Mouse (Mus musculus) frontal cortex, postnatal 36 days (tissue): Measurements from ENCODE around the gene Cped1.
"Not testable (repeated sequence)": the region's sequence is repeated elsewhere in the genome, so short reads cannot be mapped to it uniquely, and the experiment has no call there.

ENCODE experiments used
- DNase-seq, 2 experiments: peaks; one replicate each; pipeline ENCODE4 v3.0.0; 2022; ENCODE audit warnings: low spot score in 2 of 2

Gene Cped1

DNA sequence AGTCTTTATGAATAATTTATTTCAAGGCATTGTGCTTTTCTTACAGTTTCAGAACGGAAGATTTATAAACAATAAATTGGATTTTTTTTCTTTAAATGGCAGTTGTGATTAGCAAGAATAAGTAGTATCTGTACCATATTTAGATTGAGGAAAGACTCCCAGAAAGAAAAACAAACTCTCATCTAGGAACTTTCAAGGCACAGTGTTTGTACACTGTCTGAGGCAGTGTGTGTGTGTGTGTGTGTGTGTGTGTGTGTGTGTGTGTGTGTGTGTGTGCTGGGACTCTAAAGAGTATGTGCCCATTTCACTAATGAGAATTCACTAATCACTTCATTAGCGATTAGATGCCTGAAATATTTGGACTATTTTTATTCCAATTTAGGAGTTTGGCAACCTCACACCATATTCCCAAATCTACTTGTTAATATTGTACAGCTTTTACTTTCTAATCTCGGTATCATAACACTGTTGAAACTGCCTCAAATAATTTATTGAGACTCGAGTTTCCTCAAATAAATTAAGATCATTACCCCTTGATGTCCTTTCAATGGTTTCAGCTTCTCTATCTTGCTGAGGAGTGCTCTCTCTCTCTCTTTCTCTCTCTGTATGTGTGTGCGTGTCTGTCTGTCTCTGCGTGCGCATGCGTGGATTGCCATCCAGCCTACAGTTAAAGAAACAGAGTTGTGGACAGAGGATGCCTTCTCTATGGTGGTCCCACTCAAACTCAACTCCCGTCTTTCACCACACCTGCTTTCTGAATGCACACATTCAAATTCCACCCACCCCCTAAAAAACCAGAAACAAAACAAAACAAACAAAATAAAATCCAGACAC lies 41.3 kb downstream of the Cped1 start:
- no peak for DNase-seq

DNA sequence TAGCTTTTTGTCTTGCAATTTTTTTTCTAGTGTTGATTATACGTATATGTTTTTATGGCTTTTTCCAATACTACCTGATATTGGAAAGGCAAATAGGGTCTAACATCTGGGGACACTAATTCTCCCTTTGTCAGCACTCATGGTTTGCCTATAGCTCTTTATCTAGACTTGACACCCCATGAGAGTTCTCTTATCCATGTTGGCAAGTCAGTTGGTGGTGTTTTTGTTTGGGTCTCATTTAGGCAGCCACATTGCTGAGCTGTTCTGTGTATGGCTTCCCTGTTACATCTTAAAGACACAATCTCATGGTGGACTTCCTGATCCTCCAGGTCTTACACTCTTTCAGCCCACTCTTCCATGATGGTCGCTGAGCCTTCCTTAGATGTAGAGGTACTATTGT lies 42.1 kb downstream of the Cped1 start:
- no peak for DNase-seq

DNA sequence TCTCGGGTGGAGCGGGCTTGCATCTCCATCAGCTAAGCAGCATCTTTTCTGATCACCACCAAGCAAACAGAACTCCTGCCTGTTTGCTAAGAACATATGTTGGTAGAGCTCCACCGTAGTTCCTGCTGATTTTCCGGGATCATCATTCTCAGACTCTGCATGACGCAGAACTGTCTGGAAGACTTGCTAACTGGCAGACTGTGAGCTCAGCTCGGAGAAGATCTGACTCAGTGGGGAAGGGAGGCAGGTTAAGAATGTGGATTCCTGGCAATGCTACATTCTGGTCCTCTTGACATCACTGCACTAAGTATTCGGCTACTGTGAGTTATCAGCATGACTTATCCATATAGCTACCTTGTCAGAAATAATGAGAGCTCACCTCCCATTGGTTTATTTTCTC lies 44.7 kb downstream of the Cped1 start:
- peak; percentile 10 to 29 for DNase-seq

DNA sequence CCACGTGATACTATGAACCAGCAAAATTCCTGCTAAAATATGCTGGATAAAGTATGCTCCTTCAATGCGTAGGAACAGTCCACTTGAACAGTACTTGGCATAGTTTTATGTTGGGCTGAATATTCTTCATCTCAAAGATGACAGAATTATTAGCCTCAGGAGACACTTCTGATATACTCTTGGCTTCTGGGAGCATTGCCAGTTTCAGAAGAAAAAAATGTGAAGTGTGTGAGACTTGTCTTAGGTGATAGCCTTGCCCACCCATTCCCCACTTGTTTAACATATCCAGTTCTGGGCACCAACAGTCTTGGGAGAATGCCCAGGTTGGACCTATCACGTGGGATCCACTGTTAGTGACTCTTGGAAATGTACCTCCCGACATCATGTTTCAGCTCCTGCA lies 47.5 kb downstream of the Cped1 start:
- DNase-seq, result no peak

DNA sequence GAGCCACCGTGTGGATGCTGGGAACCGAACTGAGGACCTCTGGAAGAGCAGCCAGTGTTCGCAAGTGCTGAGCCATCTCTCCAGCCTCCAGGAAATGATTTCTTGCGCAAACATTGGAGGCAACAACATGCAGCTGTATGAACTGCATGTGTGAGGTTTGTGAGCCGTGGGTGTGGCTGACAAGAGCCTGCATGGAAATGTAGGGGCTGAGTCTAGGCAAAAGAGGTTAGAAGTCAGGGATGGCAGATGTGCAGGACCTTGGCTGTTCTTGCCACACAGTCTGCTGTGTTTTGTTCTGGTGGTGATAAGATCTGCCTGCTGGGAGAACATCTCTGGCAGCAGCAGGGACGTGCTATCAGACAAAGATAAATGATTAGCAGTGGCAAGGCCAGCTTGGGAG lies 49.7 kb downstream of the Cped1 start:
- no peak for DNase-seq

DNA sequence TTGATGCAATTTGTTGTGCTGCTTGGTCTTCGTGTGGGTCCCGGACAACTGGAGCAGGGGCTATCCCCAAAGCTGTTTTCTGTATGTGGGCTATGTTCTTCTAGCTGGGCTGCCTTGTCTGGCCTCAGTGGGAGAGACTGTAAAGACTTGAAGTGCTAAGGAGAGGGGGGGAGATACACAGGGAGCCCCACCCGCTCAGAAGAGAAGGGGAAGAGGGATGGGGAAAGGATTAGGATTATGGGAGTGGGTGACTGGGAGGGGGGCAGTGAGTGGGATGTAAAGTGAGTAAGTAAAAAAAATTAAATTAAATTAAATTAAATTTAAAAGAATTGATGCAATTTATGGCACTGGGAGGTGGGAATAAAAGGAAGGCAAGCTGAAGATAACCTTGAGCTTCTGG lies 50.2 kb downstream of the Cped1 start:
- no peak for DNase-seq

DNA sequence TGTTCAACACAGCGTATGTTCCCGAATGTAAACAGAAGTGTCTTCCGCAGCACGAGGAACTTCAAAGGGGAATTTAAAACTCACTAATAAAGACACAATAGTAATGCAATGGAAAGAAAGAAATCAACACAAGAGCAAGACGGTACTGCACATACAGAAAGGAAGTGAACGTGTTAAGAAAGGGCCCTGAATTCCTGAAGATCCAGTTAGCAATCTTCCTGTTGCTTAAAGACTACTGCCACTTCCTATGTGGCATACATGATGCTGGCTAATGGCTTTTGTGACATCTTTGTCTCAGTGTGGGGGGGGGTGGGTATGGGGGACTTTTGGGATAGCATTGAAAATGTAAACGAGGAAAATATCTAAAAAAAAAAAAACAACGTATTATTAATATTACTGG lies 50.7 kb downstream of the Cped1 start:
- DNase-seq, result no peak

DNA sequence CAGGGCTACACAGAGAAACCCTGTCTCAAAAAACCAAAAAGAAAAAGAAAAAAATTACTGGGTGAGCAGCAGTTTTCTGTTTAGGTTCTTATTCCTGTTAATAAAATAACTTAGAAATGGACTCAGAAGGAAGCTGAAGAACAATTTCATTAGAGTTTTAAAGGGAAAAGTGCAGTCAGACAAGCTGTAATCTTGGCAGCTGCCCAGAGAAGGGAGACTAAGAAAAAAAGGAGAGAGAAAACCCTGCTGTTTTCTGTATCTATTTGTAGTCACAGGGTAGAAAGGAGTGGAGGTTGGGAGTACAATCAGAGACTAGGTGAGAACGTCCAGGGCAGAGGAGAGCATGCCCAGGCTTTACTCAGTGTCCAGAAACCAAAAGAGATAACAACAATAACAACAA lies 51.2 kb downstream of the Cped1 start:
- DNase-seq, result no peak

DNA sequence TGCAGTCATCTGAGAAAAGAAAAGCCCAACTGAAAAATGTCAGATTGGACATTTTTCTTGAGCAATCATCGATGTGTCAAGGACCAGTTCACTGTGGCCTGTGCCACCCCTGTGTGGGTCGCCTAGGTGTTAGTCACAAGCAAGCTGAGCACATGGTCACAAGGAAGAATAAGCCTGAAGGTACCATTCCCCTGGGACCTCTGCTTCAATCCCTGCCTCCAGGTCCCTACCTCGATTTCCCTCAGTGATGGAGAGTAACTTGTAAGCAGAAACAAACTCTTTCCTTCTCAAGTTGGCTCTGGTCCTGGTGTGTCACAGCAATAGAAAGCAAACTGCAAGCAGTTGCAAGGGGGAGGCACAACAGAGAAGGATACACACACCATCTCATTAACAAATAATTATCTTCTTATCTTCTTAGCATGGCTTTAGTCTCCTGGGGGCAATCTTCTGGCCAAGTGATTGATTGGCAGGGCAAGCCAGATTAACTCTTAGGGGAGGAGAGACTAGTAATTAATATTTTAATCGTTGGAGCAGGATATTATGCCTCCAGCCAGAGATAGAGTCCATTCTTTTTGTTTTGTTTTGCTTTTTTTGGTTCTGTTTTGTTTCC lies 51.8 kb downstream of the Cped1 start:
- no peak for DNase-seq

DNA sequence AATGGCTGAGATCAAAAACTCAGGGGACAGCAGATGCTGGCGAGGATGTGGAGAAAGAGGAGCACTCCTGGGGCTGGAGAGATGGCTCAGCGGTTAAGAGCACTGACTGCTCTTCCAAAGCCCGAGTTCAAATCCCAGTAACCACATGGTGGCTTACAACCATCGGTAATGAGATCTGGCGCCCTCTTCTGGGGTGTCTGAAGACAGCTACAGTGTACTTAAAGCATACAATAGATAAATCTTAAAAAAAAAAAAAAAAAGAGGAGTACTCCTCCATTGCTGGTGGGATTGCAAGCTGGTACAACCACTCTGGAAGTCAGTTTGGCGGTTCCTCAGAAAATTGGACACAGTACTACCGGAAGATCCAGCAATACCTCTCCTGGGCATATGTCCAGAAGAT lies 54.0 kb downstream of the Cped1 start:
- not testable (repeated sequence) for DNase-seq

DNA sequence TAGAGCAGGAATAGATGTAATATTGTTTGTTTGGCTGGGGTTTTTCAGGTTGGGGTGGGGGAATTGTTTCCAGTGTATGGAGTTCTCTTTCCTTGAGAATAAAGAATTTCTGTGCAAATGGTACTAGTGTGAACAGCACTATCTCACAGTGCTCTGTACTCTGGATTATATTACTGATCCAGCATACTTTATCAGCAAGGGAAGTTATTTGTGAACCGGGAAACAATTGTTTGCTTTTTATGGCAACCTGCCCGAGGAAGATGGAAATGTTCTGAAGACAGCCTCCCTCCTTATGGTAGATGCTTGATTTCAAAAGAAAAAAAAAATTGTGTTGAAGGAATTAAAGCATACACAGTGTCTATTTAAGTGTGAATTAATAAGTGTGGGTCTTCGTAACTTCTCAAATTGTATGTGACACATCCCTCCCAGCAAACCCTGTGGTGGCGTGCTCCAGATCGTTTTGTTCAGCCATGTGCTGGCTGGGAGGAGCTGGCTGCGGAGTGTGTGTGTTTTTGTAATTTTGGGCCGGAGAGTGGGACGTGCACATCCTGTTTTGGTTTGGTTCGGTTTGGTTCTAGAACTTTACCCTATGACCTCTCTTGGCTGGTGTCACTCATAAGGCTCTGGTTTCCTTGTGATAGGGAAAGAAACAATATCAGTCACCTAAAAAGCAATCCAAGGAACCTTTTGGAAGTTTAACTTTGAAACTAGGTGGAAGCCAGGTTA lies 59.3 kb downstream of the Cped1 start:
- no peak for DNase-seq

DNA sequence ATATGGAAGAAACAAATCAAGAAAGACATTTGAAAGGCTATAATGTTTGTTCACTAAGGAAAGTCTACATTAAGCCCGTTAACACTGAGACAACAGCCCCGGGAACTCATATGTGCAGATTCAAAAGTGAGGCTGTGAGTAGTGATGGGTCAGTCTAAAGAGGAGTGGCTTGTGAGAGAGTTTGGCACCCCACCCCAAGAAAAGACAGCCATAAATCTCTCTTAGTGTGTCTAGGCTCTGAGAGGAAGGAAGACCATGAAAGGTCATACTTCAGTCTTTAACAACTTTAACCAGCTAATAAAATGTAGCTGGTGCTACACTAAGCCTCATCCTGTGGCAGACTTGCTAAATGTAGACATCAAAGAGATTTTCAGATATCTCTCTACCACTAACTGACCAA lies 61.4 kb downstream of the Cped1 start:
- DNase-seq, result no peak

DNA sequence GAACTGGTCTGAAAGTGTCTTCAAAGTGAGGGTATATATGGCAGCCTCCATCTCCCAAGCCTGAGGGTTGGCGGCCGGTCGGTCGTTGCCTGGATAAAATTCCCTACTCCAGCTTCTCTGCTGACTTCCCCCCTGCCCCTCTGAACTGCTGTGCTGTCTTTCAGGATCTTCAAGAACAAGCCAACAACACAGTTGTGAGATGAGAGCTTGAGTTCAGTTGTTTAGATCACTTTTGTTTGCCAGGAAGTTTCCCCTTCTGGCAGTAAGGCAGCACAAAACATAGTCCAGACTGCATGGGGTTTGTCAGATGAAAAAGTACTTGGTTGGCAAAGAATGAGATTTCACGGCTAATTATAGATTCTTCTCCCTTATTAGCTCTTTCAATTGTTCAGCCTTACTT lies 63.4 kb downstream of the Cped1 start:
- DNase-seq, result no peak

DNA sequence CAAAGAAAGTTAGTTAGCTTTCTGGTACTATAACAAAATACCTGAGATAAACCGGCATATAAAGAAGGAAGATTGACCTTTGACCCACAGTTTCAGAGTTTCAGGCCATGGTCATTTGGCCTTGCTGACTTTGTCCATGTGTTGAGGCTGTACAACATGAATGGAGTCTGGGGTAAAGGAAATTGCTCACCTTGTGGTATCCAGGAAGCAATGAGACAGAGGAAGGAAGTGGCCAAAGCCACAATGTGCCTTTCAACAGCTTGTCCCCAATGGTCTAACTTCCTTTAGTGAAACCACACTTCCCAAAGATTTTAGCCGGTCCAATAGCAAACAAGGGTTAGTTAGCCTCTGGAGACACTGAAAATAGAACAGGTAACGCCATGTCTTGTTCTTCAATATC lies 65.8 kb downstream of the Cped1 start:
- no peak for DNase-seq

DNA sequence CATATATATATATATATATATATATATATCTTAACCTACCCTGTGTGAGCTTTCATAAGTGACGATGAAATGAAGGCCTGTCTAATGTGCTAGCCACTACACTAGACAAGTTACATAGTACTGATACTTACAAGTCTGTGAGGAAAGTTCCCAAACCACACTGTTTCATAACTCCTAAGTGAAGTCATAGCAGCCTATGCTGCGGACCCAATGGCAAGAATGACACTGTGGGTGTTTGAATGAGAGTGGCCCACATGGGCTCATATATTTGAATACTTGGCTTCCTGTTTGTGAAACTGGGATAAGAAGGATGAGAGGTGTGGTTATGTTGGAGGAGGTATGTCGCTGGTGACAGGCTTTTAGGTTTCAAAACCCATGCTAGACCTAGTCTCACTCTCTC lies 67.3 kb downstream of the Cped1 start:
- no peak for DNase-seq

DNA sequence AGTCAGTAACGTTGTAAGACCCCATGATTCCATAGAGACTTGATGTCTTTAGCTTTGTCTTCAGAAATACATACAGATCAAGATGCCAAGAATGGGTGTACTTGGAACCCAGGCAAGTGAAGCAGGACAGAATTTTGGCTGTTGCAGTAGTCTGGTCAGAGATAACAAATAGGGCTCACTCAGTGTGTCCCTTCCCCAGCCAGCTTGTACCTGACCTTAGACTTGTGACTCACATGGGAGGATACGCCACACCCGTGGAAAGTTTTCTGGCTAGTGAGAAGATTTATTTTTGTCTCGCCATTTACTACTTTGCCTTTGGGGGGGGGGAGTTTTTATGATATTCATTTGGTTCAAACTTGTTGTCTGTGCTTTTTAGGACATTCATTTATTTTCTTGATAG lies 78.6 kb downstream of the Cped1 start:
- DNase-seq, result no peak

DNA sequence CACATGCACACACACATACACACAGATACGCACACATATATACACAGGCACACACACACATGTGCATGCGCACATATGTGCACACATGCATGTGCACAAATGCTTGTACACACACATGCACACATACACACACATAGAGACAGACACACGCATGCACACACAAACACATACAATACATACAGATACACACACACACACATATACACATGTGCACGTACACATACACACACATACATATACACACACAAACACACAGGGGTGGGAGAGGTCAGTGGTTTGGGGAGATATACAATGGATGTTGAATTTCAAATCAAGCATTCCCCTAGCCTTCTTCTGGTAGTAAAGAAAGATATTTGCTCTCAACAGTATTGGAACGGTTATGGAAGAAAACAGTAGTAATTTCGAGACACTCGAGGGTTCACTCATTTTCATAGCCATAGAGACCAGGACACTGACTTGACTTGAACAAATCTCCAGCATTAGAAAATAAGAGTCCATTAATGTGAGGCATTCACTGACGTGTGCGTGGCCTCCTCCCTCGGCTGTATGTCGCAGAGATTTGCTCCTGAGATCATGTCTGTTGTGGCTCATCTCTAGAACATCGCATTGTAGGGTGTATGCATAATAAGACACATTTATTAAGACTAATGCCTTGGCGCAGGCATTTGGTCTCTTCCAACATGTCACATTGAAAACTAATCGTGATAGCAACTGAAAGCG lies 85.0 kb downstream of the Cped1 start:
- peak; percentile 21 to 50 for DNase-seq

DNA sequence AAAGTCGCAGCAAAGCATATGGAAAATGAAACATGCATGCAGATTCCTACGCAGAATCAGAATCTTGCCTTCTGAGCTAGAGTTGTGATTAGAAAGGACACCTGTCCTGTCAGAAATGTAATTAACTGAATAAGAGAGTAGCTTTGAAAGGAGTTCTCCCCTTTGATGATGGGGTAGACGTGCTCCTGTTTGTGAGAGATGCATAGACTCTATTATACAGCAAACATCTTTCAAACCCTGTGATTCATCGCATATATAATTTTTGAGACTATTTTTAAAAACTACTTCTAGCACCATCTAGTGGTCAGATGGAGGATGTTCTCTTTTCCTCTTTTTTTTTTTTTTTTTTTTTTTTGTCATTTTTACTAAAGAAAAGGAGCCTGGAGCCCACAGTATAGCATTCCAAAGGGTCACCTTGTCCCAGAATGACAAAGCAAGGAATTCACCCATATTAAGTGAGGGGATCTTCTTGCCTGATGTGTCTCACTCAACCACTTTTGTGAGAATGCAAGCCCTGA lies 85.7 kb downstream of the Cped1 start:
- no peak for DNase-seq

DNA sequence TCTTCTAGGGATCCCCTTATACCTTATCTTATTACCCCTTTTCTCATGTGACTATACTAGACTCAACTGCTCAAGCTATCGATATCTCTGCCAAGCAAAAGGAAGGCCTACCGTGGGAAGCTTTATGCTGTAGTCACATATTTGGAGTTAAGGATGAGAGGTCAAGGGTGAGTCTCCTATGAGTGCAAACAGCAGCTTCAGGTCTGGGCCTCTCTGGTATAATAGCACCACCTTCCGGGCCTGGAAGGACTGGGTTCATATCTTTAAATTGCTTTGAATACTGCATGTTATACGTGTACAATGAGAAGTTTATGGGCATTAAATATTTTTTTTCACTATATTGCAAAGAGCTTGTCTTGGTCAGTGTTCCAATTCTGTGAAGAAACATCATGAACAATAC lies 87.0 kb downstream of the Cped1 start:
- no peak for DNase-seq

DNA sequence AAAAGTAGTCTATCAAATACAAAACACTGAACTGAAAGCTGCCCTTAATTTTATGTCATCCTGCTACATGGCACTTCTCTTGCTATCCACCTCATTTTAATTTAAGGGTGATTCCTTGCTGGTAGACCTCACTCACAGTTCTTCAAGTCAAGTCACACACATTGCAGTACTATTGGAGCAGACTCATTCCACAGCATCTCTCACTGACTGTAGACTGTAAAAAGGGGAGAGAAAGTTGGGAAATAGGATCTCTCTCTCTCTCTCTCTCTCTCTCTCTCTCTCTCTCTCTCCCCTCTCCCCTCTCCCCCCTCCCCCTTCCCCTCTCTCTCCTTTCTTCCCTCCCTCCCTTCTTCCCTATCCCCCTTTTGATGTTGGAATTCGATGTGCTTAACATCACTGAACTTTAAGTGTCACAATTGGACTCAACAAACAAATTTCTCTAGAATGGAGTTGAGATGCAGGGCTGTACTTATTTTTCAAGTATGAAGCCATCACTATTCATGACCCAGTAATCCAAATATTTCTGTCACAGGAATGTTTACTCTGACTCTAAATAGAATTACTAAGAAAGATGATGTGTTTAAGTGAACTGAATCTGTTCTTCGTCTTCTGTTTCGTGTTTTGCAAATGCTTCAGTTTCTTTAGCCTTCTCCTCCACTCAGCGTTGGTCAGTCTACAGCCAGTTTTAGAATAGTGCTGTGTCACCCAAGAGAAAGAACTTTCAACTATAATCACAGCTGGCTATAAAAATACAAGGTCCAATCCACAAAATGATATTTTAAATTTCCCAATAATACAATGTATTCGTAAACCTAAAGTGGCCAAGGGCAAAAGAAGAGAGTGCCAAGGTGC lies 88.7 kb downstream of the Cped1 start:
- no peak for DNase-seq

DNA sequence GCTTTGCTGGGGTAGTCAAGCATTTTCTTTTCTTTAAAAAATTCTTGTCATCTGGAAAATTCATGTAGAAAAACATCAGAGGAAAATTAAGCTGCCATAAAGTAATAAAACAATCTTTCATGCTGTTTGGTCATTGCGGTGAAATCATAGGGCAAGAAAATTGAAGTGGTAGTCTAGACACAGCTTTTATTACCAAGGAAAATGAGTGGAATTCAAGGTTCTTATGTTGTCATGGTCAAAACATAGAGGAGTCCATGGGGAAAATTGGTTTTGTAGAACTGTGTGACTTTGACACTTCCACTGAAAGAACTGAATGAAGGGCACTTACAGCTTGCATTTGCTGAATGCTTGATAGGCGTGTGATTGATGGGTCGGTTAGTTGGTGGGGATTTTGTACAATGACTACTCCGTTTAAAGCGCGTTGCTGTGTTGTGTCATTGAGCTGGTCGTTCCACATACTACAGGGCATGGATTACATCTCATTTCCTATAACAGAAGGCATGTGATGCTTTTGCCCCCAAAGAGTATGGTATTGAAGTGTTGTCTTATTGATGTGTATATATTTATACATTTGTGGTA lies 93.1 kb downstream of the Cped1 start:
- no peak for DNase-seq
